In the genomic region with DNA sequence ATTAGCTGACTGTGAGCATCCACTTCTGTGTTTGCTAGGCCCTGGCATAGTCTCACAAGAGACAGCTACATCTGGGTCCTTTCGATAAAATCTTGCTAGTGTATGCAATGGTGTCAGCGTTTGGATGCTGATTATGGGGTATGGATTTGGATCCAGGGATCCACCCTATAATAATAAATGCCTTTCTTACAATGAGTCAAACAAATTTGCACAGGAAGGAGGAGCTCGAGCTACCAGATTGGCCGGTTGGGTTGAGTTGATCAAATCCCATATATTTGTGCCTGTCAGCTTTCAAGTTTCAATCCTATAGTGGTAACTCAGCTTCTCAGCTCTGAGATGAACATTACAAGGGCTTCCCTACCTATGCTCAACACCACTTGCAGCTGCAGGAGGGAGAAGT, we compare ENCODE assay signal across 15 mouse cellular contexts. TPM values are rescaled to one million over a fixed set of nuclear protein-coding genes. Genes with fewer than 3 reads are reported as not detected.
DNase-seq lines count a peak whose midpoint lies in the region; ATAC-seq and TF ChIP-seq lines count a peak whose summit lies in the region.
"Not testable (repeated sequence)": the region's sequence is repeated elsewhere in the genome, so short reads cannot be mapped to it uniquely, and the experiment has no call there.
"Had no signal": no experiment of that assay in that cellular context is flagged by ENCODE, and none has a peak within 500 bp of the region (broad histone marks: within the 10 kb centered on the region; RNA-seq: fewer than 3 reads in every experiment).

A gene (plus strand): TSS at position 301 of the 400 bp plus-strand sequence.

- not testable (repeated sequence) for H3K4me1 ChIP-seq in embryonic facial prominence, embryonic 10.5 days; embryonic facial prominence, embryonic 13.5 days; limb, embryonic 12.5 days (replicated peaks); lung, embryonic 15.5 days; olfactory bulb, adult 2 months (ENCODE audit: control insufficient read depth, insufficient read depth, low read length); stomach, postnatal 0 days (replicated peaks; ENCODE audit: control insufficient read depth, insufficient read depth)

- TF ChIP-seq POLR2A in olfactory bulb, adult 2 months (IDR thresholded peaks at IDR 0.05; ENCODE audit: insufficient read depth, low read depth, low read length) = not testable (repeated sequence)

- H3K9me3 ChIP-seq in embryonic facial prominence, embryonic 10.5 days; embryonic facial prominence, embryonic 13.5 days; limb, embryonic 12.5 days; lung, embryonic 15.5 days; stomach, postnatal 0 days (ENCODE audit: control insufficient read depth, low read length): not testable (repeated sequence)

- H3K27me3 ChIP-seq in embryonic facial prominence, embryonic 10.5 days (replicated peaks; ENCODE audit: low read depth, poor library complexity, severe bottlenecking); embryonic facial prominence, embryonic 13.5 days; limb, embryonic 12.5 days; lung, embryonic 15.5 days; stomach, postnatal 0 days (ENCODE audit: control insufficient read depth, insufficient read depth, low read length): not testable (repeated sequence)

- H3K27ac ChIP-seq in embryonic facial prominence, embryonic 10.5 days (replicated peaks) = peak within 1 kb of the TSS; percentile 69
- H3K27ac ChIP-seq in embryonic facial prominence, embryonic 13.5 days = peak within 1 kb of the TSS; percentile 62; the same call in 1 of the 2 replicates
- H3K27ac ChIP-seq in limb, embryonic 12.5 days = peak within 1 kb of the TSS; percentile 64; the same call in 1 of the 2 replicates
- H3K27ac ChIP-seq in lung, embryonic 15.5 days = peak within 1 kb of the TSS; percentile 37; the same call in 1 of the 2 replicates
- 0 out of 2 replicates have a peak within 1 kb of the TSS, but pooled peaks have one; percentile 21 for H3K27ac ChIP-seq in olfactory bulb, adult 2 months (ENCODE audit: insufficient read depth, low read depth, low read length)
- H3K27ac ChIP-seq in stomach, postnatal 0 days (replicated peaks) = peak within 1 kb of the TSS; percentile 58; the same call in 1 of the 2 replicates

- not testable (repeated sequence) for DNase-seq in embryonic facial prominence, embryonic 10.5 days (ENCODE audit: low spot score); stomach, postnatal 0 days (ENCODE audit: low spot score)

- TF ChIP-seq CTCF in olfactory bulb, adult 2 months (IDR thresholded peaks at IDR 0.05; ENCODE audit: insufficient read depth, low read depth, low read length); stomach, postnatal 0 days (IDR thresholded peaks at IDR 0.05; ENCODE audit: low read depth): not testable (repeated sequence)

- H3K9ac ChIP-seq in embryonic facial prominence, embryonic 13.5 days; limb, embryonic 12.5 days (replicated peaks); lung, embryonic 15.5 days; stomach, postnatal 0 days (ENCODE audit: low read length): not testable (repeated sequence)

- 91% methylated on average over 4 of the region's 4 CpGs for WGBS in embryonic facial prominence, embryonic 10.5 days
- WGBS in embryonic facial prominence, embryonic 13.5 days = 90% methylated on average over 4 of the region's 4 CpGs
- WGBS in limb, embryonic 12.5 days = 95% methylated on average over 4 of the region's 4 CpGs
- 91% methylated on average over 4 of the region's 4 CpGs for WGBS in lung, embryonic 15.5 days
- 24% methylated on average over 4 of the region's 4 CpGs for WGBS in olfactory bulb, adult 2 months
- WGBS in stomach, postnatal 0 days = 66% methylated on average over 4 of the region's 4 CpGs

- H3K4me2 ChIP-seq in embryonic facial prominence, embryonic 13.5 days; limb, embryonic 12.5 days; lung, embryonic 15.5 days; stomach, postnatal 0 days (replicated peaks; ENCODE audit: low read depth): not testable (repeated sequence)

- not testable (repeated sequence) for H3K4me3 ChIP-seq in embryonic facial prominence, embryonic 10.5 days; embryonic facial prominence, embryonic 13.5 days; limb, embryonic 12.5 days (replicated peaks); lung, embryonic 15.5 days; olfactory bulb, adult 2 months (ENCODE audit: insufficient read depth, low read depth, low read length); stomach, postnatal 0 days (ENCODE audit: low read depth, low read length)

- not testable (repeated sequence) for ATAC-seq in embryonic facial prominence, embryonic 13.5 days (ENCODE audit: insufficient number of reproducible peaks, insufficient read depth, low FRiP score, low TSS enrichment, low read depth); limb, embryonic 12.5 days (ENCODE audit: insufficient number of reproducible peaks, insufficient read depth, low FRiP score, low TSS enrichment, low read depth); lung, embryonic 15.5 days (ENCODE audit: borderline replicate concordance, extremely low read depth, low FRiP score, low TSS enrichment); stomach, postnatal 0 days (ENCODE audit: low FRiP score, low TSS enrichment)

- not testable (repeated sequence) for TF ChIP-seq EP300 in stomach, postnatal 0 days (optimal IDR thresholded peaks at IDR 0.05)

- not testable (repeated sequence) for H3K36me3 ChIP-seq in embryonic facial prominence, embryonic 10.5 days (replicated peaks); embryonic facial prominence, embryonic 13.5 days; limb, embryonic 12.5 days; lung, embryonic 15.5 days; stomach, postnatal 0 days (ENCODE audit: control insufficient read depth, insufficient read depth, low read length)

RNA-seq across cellular contexts. Expression of the gene that starts here (rescaled TPM):
- polyA plus RNA-seq in embryonic facial prominence, embryonic 10.5 days (2016; fragmentation: Nextera tagmentation; extraction: Ambion mirVana) = not detected in 2 replicates
- 0.38 and 1.3 TPM in 2 replicates for polyA plus RNA-seq in embryonic facial prominence, embryonic 13.5 days (2015; fragmentation: Nextera tagmentation; extraction: Ambion mirVana)
- polyA plus RNA-seq in limb, embryonic 12.5 days (2016; fragmentation: Nextera tagmentation; extraction: Ambion mirVana) = not detected in 2 replicates
- polyA plus RNA-seq in lung, embryonic 15.5 days (2015; fragmentation: Nextera tagmentation; extraction: Ambion mirVana) = 0.16 TPM in 1 of 2 replicates, not detected in the other
- polyA plus RNA-seq in olfactory bulb, adult 2 months (2012; ENCODE audit: insufficient read depth, insufficient read length, low replicate concordance, missing spikeins) = not detected in 2 replicates
- polyA plus RNA-seq in stomach, postnatal 0 days (2015; fragmentation: Nextera tagmentation; extraction: Ambion mirVana) = 3.6 and 3.8 TPM in 2 replicates
- polyA plus RNA-seq: C2C12; cerebellum, adult 2 months; cortical plate, adult 2 months; embryonic facial prominence, embryonic 11.5 days; forebrain, embryonic 11.5 days; forebrain, embryonic 13.5 days; forebrain, embryonic 15.5 days; forebrain, postnatal 0 days; G1E had no signal
